Mouse (Mus musculus) stomach, embryonic 14.5 days (tissue): ENCODE data around the gene Efcab8. TPM values are rescaled to one million over a fixed set of nuclear protein-coding genes. Genes with fewer than 3 reads are reported as not detected.
"Not testable (repeated sequence)": the region's sequence is repeated elsewhere in the genome, so short reads cannot be mapped to it uniquely, and the experiment has no call there.

Experiments
- ATAC-seq: fragments of 200-750 bp; cut with Nextera tagmentation; 2 replicates; pipeline ENCODE4 v1.8.0; 2017; ENCODE audit warnings: low read depth, moderate TSS enrichment; ENCODE audit not compliant: insufficient number of reproducible peaks, insufficient read depth, low FRiP score
- H3K27ac ChIP-seq: fragments of 300-500 bp; sonication (generic); 2 replicates; pipeline ENCODE4 v1.5.1; 2014; ENCODE audit warnings: mild to moderate bottlenecking, low read length, moderate library complexity, mixed read lengths
- H3K27me3 ChIP-seq: fragments of 300-500 bp; sonication (generic); 2 replicates; pipeline ENCODE4 v1.6.1; 2014; ENCODE audit warnings: low read length, control low read depth, mixed read lengths; ENCODE audit not compliant: control insufficient read depth, insufficient read depth
- H3K36me3 ChIP-seq: fragments of 300-500 bp; sonication (generic); 2 replicates; pipeline ENCODE4 v1.6.1; 2014; ENCODE audit warnings: mild to moderate bottlenecking, control low read depth, low read length, moderate library complexity, mixed read lengths; ENCODE audit not compliant: control insufficient read depth, insufficient read depth
- H3K4me1 ChIP-seq: fragments of 300-500 bp; sonication (generic); 2 replicates; pipeline ENCODE4 v1.6.1; 2014; ENCODE audit warnings: low read length, control low read depth, mixed read lengths; ENCODE audit not compliant: control insufficient read depth, insufficient read depth
- H3K4me2 ChIP-seq: fragments of 300-500 bp; sonication (generic); replicated peaks from 2 replicates; pipeline ENCODE4 v1.6.1; 2014; ENCODE audit warnings: low read depth, low read length, control low read depth
- H3K4me3 ChIP-seq: fragments of 300-500 bp; sonication (generic); 2 replicates; pipeline ENCODE4 v1.5.1; 2014; ENCODE audit warnings: low read depth, low read length, control low read depth
- H3K9ac ChIP-seq: fragments of 300-500 bp; sonication (generic); replicated peaks from 2 replicates; pipeline ENCODE4 v1.6.1; 2014; ENCODE audit warnings: low read depth, mild to moderate bottlenecking, control low read depth, low read length, moderate library complexity, mixed read lengths
- H3K9me3 ChIP-seq: fragments of 300-500 bp; sonication (generic); 2 replicates; pipeline ENCODE4 v1.6.1; 2016; ENCODE audit warnings: low read depth, low read length, control low read depth; ENCODE audit not compliant: control insufficient read depth
- WGBS: fragments of 180-500 bp; shearing (Covaris S2); extraction: QIAGEN DNeasy Blood & Tissue Kit; methylation state at CpG from one replicate; pipeline ENCODE4 v1.1.7; 2014; 5-methylcytosine and 5-hydroxymethylcytosine counted together
- polyA plus RNA-seq: library from polyadenylated mRNA; unstranded; fragments of >200 nt; fragmentation: Nextera tagmentation; extraction: Ambion mirVana; gene quantifications from 2 replicates; pipeline ENCODE4 v1.2.1, GENCODE M21; 2014

The Efcab8 gene
- polyA plus RNA-seq, 1 experiment from 2014 or later, result 0.14 TPM

DNA sequence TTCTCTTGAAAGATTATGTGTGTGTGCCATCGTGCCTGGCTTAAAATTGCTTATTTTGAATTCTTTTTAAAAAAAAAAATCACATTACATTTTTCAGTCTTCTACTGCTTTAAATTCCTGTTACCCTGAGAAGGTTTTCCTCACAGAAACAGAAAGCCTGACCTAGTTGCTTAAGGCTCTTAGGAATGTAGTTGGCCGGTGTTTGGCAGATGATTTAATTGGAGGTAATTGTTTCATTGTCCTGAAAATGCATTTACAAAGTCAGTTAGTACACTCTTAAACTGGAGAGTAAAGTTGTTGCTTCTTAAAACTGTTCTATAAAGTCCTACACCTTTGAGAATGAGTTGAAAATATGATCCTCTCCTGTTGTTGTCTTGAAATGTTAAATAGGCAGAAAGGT is 10.8 kb upstream of the Efcab8 start:
- no peak overlapping the region for H3K4me3 ChIP-seq
- no peaks in the 10 kb centered on the region for H3K27me3 ChIP-seq
- H3K9ac ChIP-seq, result no peak overlapping the region
- H3K9me3 ChIP-seq, result no peaks in the 10 kb centered on the region
- 91% methylated on average over 2 of the region's 2 CpGs for WGBS
- peaks cover 35% of the 10 kb centered on the region for H3K36me3 ChIP-seq
- H3K4me1 ChIP-seq, result no peaks in the 10 kb centered on the region
- H3K4me2 ChIP-seq, result no peak overlapping the region
- H3K27ac ChIP-seq, result no peak overlapping the region
- ATAC-seq, result no peak

GRCm38 (mm10) chr2:153772950-153773349 is 6.8 kb upstream of the Efcab8 start:
- Histone ChIP-seq H3K4me1 (no peaks in the 10 kb centered on the region), H3K4me2 (no peak overlapping the region), H3K36me3 (peaks cover 4% of the 10 kb centered on the region; the same call in 1 of the 2 replicates), H3K27ac (no peak overlapping the region), H3K27me3 (no peaks in the 10 kb centered on the region), H3K4me3 (no peak overlapping the region), H3K9me3 (no peaks in the 10 kb centered on the region), H3K9ac (no peak overlapping the region)
- ATAC-seq, result no peak
- WGBS, result 83% methylated on average over 4 of the region's 4 CpGs

- H3K4me2 ChIP-seq, result no peak overlapping the region
- 90% methylated on average over 4 of the region's 4 CpGs for WGBS
- H3K36me3 ChIP-seq, result no peaks in the 10 kb centered on the region; the same call in 1 of the 2 replicates
- no peaks in the 10 kb centered on the region for H3K4me1 ChIP-seq
- H3K9me3 ChIP-seq, result no peaks in the 10 kb centered on the region
- H3K4me3 ChIP-seq, result no peak overlapping the region
- no peaks in the 10 kb centered on the region for H3K27me3 ChIP-seq
- no peak overlapping the region for H3K9ac ChIP-seq
- ATAC-seq, result no peak
- no peak overlapping the region for H3K27ac ChIP-seq
Observed at GRCm38 (mm10) chr2:153775472-153775871, 4.3 kb upstream of the Efcab8 start.

DNA sequence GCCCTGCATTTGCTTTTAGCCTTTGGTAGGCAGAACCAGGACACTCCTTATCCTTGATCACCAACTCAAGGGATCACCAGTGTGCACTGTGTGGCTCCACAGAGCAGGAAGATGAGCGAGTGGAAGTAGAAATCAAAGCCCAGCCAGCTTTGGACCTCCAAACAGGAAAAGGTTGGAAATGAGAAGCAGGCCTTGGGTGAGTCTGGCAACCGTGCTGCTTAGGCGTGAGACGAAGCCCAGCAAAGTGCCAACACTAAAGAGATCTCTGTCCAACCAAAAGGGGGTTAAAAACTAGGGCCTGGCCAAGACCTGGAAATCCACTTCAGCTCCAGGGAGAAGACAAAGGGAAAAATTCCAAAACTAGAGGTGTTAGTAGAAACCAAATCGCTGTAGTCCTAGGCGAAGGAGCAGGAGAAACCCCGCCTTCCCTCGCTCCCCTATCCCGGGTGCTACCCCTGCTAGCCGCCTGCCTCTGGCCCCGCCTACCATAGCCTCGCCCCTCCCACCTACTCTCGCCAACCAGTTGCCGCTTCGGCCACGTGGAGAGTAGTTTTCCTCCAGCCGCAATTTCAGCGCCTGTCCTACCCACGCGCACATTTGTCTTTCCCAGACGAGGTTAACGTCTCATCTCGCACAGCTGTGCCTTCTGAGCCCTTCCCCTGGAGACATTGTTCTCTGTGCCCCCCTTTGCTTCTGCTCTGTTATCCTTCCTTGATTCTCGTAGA is 931 bp upstream of the Efcab8 start:
- no peaks in the 10 kb centered on the region for H3K27me3 ChIP-seq
- H3K36me3 ChIP-seq, result no peaks in the 10 kb centered on the region

GRCm38 (mm10) chr2:153781181-153781580 is 1.4 kb downstream of the Efcab8 start:
- no peak overlapping the region for H3K4me2 ChIP-seq
- ATAC-seq, result no peak
- H3K9ac ChIP-seq, result no peak overlapping the region
- no peak overlapping the region for H3K4me3 ChIP-seq
- no peaks in the 10 kb centered on the region for H3K27me3 ChIP-seq
- no peak overlapping the region for H3K27ac ChIP-seq
- H3K9me3 ChIP-seq, result no peaks in the 10 kb centered on the region
- H3K4me1 ChIP-seq, result no peaks in the 10 kb centered on the region
- WGBS, result 79% methylated on average over 4 of the region's 4 CpGs
- H3K36me3 ChIP-seq, result no peaks in the 10 kb centered on the region

More for the DNA sequence above, 931 bp upstream of the Efcab8 start:
- Histone ChIP-seq H3K9me3 (no peaks in the 10 kb centered on the region), H3K4me1 (no peaks in the 10 kb centered on the region), H3K27ac (no peak overlapping the region), H3K9ac (0 out of 2 replicates have a peak overlapping the region, but pooled peaks have one; percentile 12), H3K4me2 (peak overlapping the region; percentile 43), H3K4me3 (peak overlapping the region; percentile 20)
- peak; percentile 89 for ATAC-seq
- WGBS, result 11% methylated on average over 24 of the region's 24 CpGs

DNA sequence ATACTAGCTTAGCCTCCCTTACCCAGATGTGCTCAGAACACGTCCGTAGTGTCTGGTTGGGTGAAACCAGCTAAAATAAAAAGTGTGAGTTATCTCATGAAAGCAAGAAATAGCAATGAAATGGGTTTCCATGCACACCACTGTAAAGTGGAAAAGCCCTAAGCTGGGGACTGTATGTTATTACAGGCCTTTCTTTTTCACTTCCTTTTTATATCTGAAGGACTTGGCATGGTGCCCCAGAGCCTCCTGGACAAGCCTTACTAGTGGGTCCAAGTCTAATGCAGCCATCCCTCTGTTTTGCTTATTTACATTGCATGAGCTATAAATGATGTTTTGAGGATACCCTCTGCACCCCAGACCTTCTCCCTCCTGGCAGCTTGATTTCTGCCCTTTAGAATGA is 4.9 kb downstream of the Efcab8 start:
- Histone ChIP-seq H3K27ac (no peak overlapping the region), H3K27me3 (no peaks in the 10 kb centered on the region), H3K4me2 (no peak overlapping the region), H3K36me3 (no peaks in the 10 kb centered on the region), H3K4me1 (no peaks in the 10 kb centered on the region), H3K4me3 (no peak overlapping the region), H3K9ac (no peak overlapping the region), H3K9me3 (no peaks in the 10 kb centered on the region)
- no peak for ATAC-seq
- WGBS, result 89% methylated on average over 2 of the region's 2 CpGs

- no peak overlapping the region for H3K4me2 ChIP-seq
- ATAC-seq, result no peak
- H3K36me3 ChIP-seq, result no peaks in the 10 kb centered on the region
Observed at GRCm38 (mm10) chr2:153793366-153793765, 13.6 kb downstream of the Efcab8 start.

DNA sequence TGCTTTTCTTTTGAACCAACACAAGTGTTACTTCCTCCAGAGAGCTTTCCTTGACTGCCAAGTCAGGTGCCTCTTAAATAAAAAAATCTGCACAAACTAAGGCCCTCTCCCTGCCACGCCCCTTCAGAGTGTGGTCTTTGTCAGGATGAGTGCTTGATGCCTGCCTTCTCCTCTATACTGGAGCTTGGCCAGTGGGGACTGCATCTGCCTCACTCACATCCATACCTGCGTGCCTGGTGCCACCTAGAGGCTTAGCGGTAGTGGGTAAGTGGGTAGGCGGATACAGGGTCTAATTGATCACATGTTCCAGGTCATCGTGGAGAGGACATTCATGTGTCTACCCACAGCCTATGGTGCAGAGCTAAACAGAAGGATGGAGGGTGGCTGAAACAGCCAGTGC is 15.4 kb downstream of the Efcab8 start:
- no peak overlapping the region for H3K4me2 ChIP-seq
- no peaks in the 10 kb centered on the region for H3K4me1 ChIP-seq
- no peaks in the 10 kb centered on the region for H3K9me3 ChIP-seq
- H3K27ac ChIP-seq, result no peak overlapping the region
- no peak overlapping the region for H3K9ac ChIP-seq
- no peaks in the 10 kb centered on the region for H3K27me3 ChIP-seq
- ATAC-seq, result no peak
- H3K36me3 ChIP-seq, result no peaks in the 10 kb centered on the region
- no peak overlapping the region for H3K4me3 ChIP-seq
- WGBS, result 48% methylated on average over 5 of the region's 5 CpGs

More at GRCm38 (mm10) chr2:153793366-153793765, 13.6 kb downstream of the Efcab8 start:
- H3K9me3 ChIP-seq, result no peaks in the 10 kb centered on the region
- H3K4me1 ChIP-seq, result no peaks in the 10 kb centered on the region
- H3K9ac ChIP-seq, result no peak overlapping the region
- H3K27ac ChIP-seq, result no peak overlapping the region
- no peaks in the 10 kb centered on the region for H3K27me3 ChIP-seq
- no peak overlapping the region for H3K4me3 ChIP-seq

DNA sequence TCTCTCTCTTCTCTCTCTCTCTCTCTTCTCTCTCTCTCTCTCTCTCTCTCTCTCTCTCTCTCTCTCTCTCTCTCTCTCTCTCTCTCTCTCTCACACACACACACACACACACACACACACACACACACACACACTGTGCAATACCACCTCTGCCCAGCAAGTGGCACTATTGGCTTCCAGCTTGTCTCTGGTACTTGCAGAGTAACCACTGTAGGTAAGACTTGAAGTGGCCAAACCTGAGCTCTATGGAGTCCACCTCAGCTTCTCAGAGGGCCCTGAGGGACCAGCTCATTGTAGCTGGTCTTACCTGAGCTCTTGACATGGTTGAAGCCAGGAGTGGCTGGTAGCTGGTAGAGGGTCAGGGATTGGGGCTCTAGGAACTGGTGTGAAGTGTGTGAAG is 27.7 kb downstream of the Efcab8 start:
- H3K4me3 ChIP-seq, H3K9me3 ChIP-seq, H3K36me3 ChIP-seq, H3K9ac ChIP-seq, H3K4me1 ChIP-seq, H3K27ac ChIP-seq, ATAC-seq, H3K27me3 ChIP-seq, H3K4me2 ChIP-seq: not testable (repeated sequence)
